Mouse (Mus musculus) lung, adult 18-20 months (tissue): ENCODE measurements around the gene Nfia.

Experiments used
- DNase-seq, 2 experiments: peaks; one replicate each; pipeline ENCODE4 v3.0.0; 2022; ENCODE audit warnings: mixed read lengths in 2 of 2

The Nfia gene

GRCm38 (mm10) chr4:98027412-98027811, 254.9 kb downstream of the Nfia start:
- DNase-seq, result no peak

- DNase-seq, result no peak
Observed at GRCm38 (mm10) chr4:98031871-98032270, 259.3 kb downstream of the Nfia start.

GRCm38 (mm10) chr4:98032332-98032731, 259.8 kb downstream of the Nfia start:
- DNase-seq, result no peak

- DNase-seq, result no peak
Observed at GRCm38 (mm10) chr4:98039095-98039494, 266.6 kb downstream of the Nfia start.

GRCm38 (mm10) chr4:98040179-98040578, 267.6 kb downstream of the Nfia start:
- DNase-seq, result no peak

- no peak for DNase-seq
Observed at GRCm38 (mm10) chr4:98044611-98045010, 272.1 kb downstream of the Nfia start.

GRCm38 (mm10) chr4:98047369-98047768, 274.8 kb downstream of the Nfia start:
- DNase-seq, result no peak

GRCm38 (mm10) chr4:98049584-98049983, 277.1 kb downstream of the Nfia start:
- no peak for DNase-seq

- no peak for DNase-seq
Observed at GRCm38 (mm10) chr4:98050003-98050620, 277.6 kb downstream of the Nfia start.

- no peak for DNase-seq
Observed at GRCm38 (mm10) chr4:98050781-98051180, 278.2 kb downstream of the Nfia start.

GRCm38 (mm10) chr4:98051326-98051725, 278.8 kb downstream of the Nfia start:
- DNase-seq, result no peak

- no peak for DNase-seq
Observed at GRCm38 (mm10) chr4:98055036-98055435, 282.5 kb downstream of the Nfia start.

GRCm38 (mm10) chr4:98056396-98057020, 284.0 kb downstream of the Nfia start:
- DNase-seq, result no peak

GRCm38 (mm10) chr4:98057246-98057645, 284.7 kb downstream of the Nfia start:
- no peak for DNase-seq

GRCm38 (mm10) chr4:98057721-98058120, 285.2 kb downstream of the Nfia start:
- no peak for DNase-seq

- no peak for DNase-seq
Observed at GRCm38 (mm10) chr4:98058182-98058581, 285.6 kb downstream of the Nfia start.

GRCm38 (mm10) chr4:98060601-98061000, 288.1 kb downstream of the Nfia start:
- DNase-seq, result no peak

- DNase-seq, result no peak
Observed at GRCm38 (mm10) chr4:98061086-98061485, 288.6 kb downstream of the Nfia start.

- DNase-seq, result no peak
Observed at GRCm38 (mm10) chr4:98063280-98063679, 290.7 kb downstream of the Nfia start.

GRCm38 (mm10) chr4:98076106-98076505, 303.6 kb downstream of the Nfia start:
- DNase-seq, result no peak

GRCm38 (mm10) chr4:98076624-98077023, 304.1 kb downstream of the Nfia start:
- no peak for DNase-seq

- DNase-seq, result no peak
Observed at GRCm38 (mm10) chr4:98080586-98080985, 308.1 kb downstream of the Nfia start.

GRCm38 (mm10) chr4:98081962-98082361, 309.4 kb downstream of the Nfia start:
- no peak for DNase-seq

GRCm38 (mm10) chr4:98082512-98082911, 310.0 kb downstream of the Nfia start:
- no peak for DNase-seq

- DNase-seq, result no peak
Observed at GRCm38 (mm10) chr4:98085060-98085459, 312.5 kb downstream of the Nfia start.
